Mouse (Mus musculus) forebrain, embryonic 14.5 days (tissue): ENCODE data around the gene Vwa2. TPM values are rescaled to one million over a fixed set of nuclear protein-coding genes. Genes with fewer than 3 reads are reported as not detected.
A peak's percentile ranks its signal among the peaks of the same experiment; 100 is the strongest.

Experiments used
- ATAC-seq: fragments of 200-750 bp; cut with Nextera tagmentation; 2 replicates; pipeline ENCODE4 v1.8.0; 2017; ENCODE audit warnings: mild to moderate bottlenecking, moderate library complexity
- DNase-seq: peaks from one replicate; pipeline ENCODE4 v3.0.0-alpha.2; 2015; ENCODE audit warnings: low spot score
- H3K27ac ChIP-seq: fragments of 300-500 bp; sonication (generic); 2 replicates; pipeline ENCODE4 v1.5.1; 2014; ENCODE audit warnings: low read depth, mild to moderate bottlenecking, control low read depth, low read length, moderate library complexity
- H3K27me3 ChIP-seq: fragments of 300-500 bp; sonication (generic); replicated peaks from 2 replicates; pipeline ENCODE4 v1.6.1; 2014; ENCODE audit warnings: low read length, control low read depth, mixed read lengths; ENCODE audit not compliant: control insufficient read depth, insufficient read depth
- H3K36me3 ChIP-seq: fragments of 300-500 bp; sonication (generic); 2 replicates; pipeline ENCODE4 v1.6.1; 2014; ENCODE audit warnings: low read length, control low read depth; ENCODE audit not compliant: control insufficient read depth, insufficient read depth
- H3K4me1 ChIP-seq: fragments of 300-500 bp; sonication (generic); 2 replicates; pipeline ENCODE4 v1.6.1; 2014; ENCODE audit warnings: antibody characterized with exemption, low read length, control low read depth; ENCODE audit not compliant: control insufficient read depth, insufficient read depth
- H3K4me2 ChIP-seq: fragments of 300-500 bp; sonication (generic); 2 replicates; pipeline ENCODE4 v1.6.1; 2014; ENCODE audit warnings: mild to moderate bottlenecking, control low read depth, low read length
- H3K4me3 ChIP-seq: fragments of 300-500 bp; sonication (generic); 2 replicates; pipeline ENCODE4 v1.5.1; 2014; ENCODE audit warnings: low read depth, low read length, control low read depth
- H3K9ac ChIP-seq: fragments of 300-500 bp; sonication (generic); 2 replicates; pipeline ENCODE4 v1.6.1; 2014; ENCODE audit warnings: mild to moderate bottlenecking, low read length, control low read depth, moderate library complexity
- H3K9me3 ChIP-seq: fragments of 300-500 bp; sonication (generic); replicated peaks from 2 replicates; pipeline ENCODE4 v1.6.1; 2016; ENCODE audit warnings: low read length, control low read depth, mixed read lengths; ENCODE audit not compliant: control insufficient read depth
- WGBS: fragments of 180-500 bp; shearing (Covaris S2); extraction: QIAGEN DNeasy Blood & Tissue Kit; methylation state at CpG from one replicate; pipeline ENCODE4 v1.1.7; 2014; 5-methylcytosine and 5-hydroxymethylcytosine counted together
- polyA plus RNA-seq: library from polyadenylated mRNA; unstranded; fragments of >200 nt; fragmentation: Nextera tagmentation; extraction: Ambion mirVana; gene quantifications from 2 replicates; pipeline ENCODE4 v1.2.1, GENCODE M21; 2014

The Vwa2 gene
- polyA plus RNA-seq, result 0.22 and 0.28 TPM in 2 replicates

DNA sequence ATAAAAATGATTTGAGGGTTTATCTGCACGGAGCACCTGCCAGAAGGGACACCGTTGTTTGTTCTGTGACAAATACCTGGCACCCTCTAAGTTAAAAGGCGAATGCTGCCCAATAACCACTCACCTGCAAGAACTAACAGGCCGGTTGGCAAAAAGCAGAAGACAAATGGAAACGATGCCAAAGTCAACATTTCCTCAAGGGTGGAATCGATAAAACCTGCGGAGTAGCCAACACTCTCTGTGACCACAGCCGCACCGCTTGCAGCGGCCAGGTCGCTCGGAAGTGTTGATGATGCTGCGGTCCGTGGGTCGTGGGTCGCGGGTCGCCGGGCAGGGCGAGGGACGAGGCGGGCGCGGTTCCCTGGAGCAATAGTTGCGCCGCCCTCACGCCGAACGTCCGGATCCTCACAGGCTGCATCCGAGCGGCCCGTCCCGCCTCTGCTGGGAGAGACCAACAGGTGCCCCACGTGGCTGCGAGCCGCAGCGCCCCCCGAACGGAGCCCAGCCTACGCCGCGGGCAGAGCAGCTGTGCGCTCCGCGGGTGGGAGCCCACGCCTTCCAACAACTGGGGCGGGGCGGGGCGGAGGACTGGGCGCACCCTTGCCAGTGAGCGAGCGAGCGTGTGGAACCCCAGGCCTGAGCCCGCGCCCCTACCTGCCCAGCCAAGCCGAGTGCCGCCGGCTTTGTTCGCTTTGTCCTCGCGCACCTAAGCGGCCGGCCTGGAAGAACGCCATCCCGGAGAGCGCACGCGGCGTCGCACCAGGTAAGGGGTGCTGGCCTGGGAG is at the start of gene Vwa2:
Gene Vwa2 (plus strand): TSS at position 434 of the 785 bp plus-strand sequence.
- Histone ChIP-seq H3K9ac (peak within 1 kb of the TSS; percentile 54; the same call in 1 of the 2 replicates), H3K36me3 (no peaks in the 10 kb centered on the region), H3K4me3 (peak within 1 kb of the TSS; percentile 49), H3K9me3 (no peaks in the 10 kb centered on the region), H3K27ac (no peak within 1 kb of the TSS), H3K4me1 (peaks cover 3% of the 10 kb centered on the region), H3K27me3 (peaks cover 35% of the 10 kb centered on the region), H3K4me2 (peak within 1 kb of the TSS; percentile 98)
- DNase-seq (peak; percentile 49), ATAC-seq (peak; percentile 44; the same call in 1 of the 2 replicates)
- WGBS, result 3% methylated on average over 58 of the region's 71 CpGs

DNA sequence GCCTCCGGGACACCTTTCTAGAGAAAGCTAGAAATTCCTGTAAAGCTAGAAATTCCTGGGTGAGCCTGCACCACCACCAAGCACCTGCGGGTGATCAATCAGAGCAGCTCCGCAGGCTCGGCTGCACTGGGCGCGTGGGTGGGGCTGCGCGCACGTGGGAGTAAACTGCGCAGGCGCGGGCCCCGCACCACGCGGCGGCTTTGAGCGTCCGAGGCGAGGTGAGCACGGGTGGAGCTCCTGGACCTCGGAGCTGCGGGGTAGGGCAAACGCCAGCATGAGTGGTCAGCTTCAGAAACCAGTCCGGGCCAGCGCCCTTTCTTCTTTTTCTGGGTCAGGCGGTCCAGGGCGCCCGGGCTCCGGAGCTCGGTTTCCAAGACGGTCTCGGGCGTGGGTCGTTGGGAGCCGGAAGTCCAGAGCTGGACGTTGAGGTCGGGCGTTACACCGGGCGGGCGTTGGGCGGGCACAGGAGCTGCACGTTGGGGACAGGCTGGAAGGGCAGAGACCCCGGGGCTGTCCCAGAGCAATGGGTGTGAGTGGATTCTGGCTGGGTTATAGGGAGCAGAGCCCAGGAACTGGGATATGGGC is 47.9 kb upstream of the Vwa2 start, which contains the start of gene Tdrd1:
Gene Tdrd1 (plus strand): TSS at position 163 of the 585 bp plus-strand sequence.
- Histone ChIP-seq H3K9me3 (no peaks in the 10 kb centered on the region), H3K4me1 (peaks cover under 1% of the 10 kb centered on the region; the same call in 1 of the 2 replicates), H3K27ac (no peak within 1 kb of the TSS), H3K4me3 (no peak within 1 kb of the TSS), H3K9ac (no peak within 1 kb of the TSS), H3K36me3 (no peaks in the 10 kb centered on the region), H3K4me2 (peak within 1 kb of the TSS; percentile 33), H3K27me3 (no peaks in the 10 kb centered on the region)
- ATAC-seq (no peak), DNase-seq (no peak)
- 77% methylated on average over 44 of the region's 44 CpGs for WGBS

GRCm38 (mm10) chr19:56828305-56828704 is 45.7 kb upstream of the Vwa2 start:
- H3K27ac ChIP-seq, result no peak overlapping the region
- H3K4me2 ChIP-seq, result no peak overlapping the region
- 85% methylated on average over 11 of the region's 11 CpGs for WGBS
- H3K4me1 ChIP-seq, result no peaks in the 10 kb centered on the region
- no peaks in the 10 kb centered on the region for H3K36me3 ChIP-seq
- H3K9ac ChIP-seq, result no peak overlapping the region
- no peak overlapping the region for H3K4me3 ChIP-seq
- H3K27me3 ChIP-seq, result no peaks in the 10 kb centered on the region
- ATAC-seq (no peak), DNase-seq (no peak)
- no peaks in the 10 kb centered on the region for H3K9me3 ChIP-seq

- Histone ChIP-seq H3K9ac (no peak overlapping the region), H3K4me2 (no peak overlapping the region), H3K4me3 (no peak overlapping the region), H3K4me1 (no peaks in the 10 kb centered on the region), H3K9me3 (no peaks in the 10 kb centered on the region), H3K27me3 (no peaks in the 10 kb centered on the region), H3K36me3 (no peaks in the 10 kb centered on the region), H3K27ac (no peak overlapping the region)
- ATAC-seq, result no peak
- 84% methylated on average over 9 of the region's 9 CpGs for WGBS
- no peak for DNase-seq
These were observed 44.8 kb upstream of the Vwa2 start for GRCm38 (mm10) chr19:56829267-56829666.

DNA sequence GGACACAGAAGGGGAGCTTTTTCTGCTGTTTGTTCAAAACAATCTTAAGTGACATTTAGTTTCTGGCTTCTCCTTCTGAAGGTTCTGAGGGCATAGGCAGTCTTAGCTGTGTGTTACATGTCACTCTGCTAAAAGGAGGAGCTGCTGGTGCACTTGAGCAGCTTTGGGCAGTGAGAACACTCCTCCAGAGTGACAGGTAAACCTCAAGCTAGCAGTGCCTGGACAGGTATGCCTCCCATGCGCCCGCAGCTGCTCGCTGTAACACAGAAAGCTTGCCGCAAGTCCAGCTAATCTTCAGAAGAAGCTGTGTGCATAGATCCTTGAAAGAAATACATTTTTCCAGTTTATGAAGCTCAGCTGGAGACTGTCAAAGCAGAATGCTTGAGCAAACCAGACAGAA is 43.9 kb upstream of the Vwa2 start:
- Histone ChIP-seq H3K27ac (no peak overlapping the region), H3K4me3 (no peak overlapping the region), H3K36me3 (no peaks in the 10 kb centered on the region), H3K4me1 (no peaks in the 10 kb centered on the region), H3K27me3 (no peaks in the 10 kb centered on the region), H3K9ac (no peak overlapping the region), H3K9me3 (no peaks in the 10 kb centered on the region), H3K4me2 (no peak overlapping the region)
- 93% methylated on average over 4 of the region's 4 CpGs for WGBS
- no peak for ATAC-seq
- DNase-seq, result no peak

DNA sequence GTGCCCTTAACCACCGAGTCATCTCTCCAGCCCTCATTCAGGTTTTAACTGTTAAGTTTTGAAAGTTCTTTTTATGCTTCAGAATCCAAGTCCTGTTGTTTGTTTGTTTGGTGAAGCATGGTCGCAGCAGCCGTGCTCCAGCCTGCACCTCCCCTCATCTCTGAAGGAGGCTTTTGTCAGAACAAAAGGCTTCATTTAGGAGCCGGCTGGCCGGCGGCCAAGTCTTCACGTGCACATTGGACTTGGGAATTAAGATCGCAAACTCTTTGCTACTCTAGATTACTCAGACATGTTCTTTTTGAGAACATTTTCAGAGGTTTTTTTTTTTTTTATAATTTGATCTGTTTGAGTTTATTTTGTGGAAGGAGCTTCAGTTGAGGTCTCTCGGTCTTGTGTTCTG is 38.7 kb upstream of the Vwa2 start:
- Histone ChIP-seq H3K27me3 (no peaks in the 10 kb centered on the region), H3K9me3 (no peaks in the 10 kb centered on the region), H3K36me3 (no peaks in the 10 kb centered on the region), H3K4me1 (no peaks in the 10 kb centered on the region), H3K4me2 (no peak overlapping the region), H3K9ac (no peak overlapping the region), H3K4me3 (no peak overlapping the region), H3K27ac (no peak overlapping the region)
- DNase-seq, result peak; percentile 85
- 10% methylated on average over 9 of the region's 9 CpGs for WGBS
- no peak for ATAC-seq

GRCm38 (mm10) chr19:56838942-56839706 is 34.9 kb upstream of the Vwa2 start:
- Histone ChIP-seq H3K4me2 (no peak overlapping the region), H3K4me3 (no peak overlapping the region), H3K27ac (no peak overlapping the region), H3K9me3 (no peaks in the 10 kb centered on the region), H3K27me3 (no peaks in the 10 kb centered on the region), H3K9ac (no peak overlapping the region), H3K36me3 (no peaks in the 10 kb centered on the region), H3K4me1 (no peaks in the 10 kb centered on the region)
- ATAC-seq (no peak), DNase-seq (no peak)
- 60% methylated on average over 17 of the region's 17 CpGs for WGBS

- Histone ChIP-seq H3K9ac (no peak overlapping the region), H3K4me1 (no peaks in the 10 kb centered on the region), H3K4me3 (no peak overlapping the region), H3K36me3 (no peaks in the 10 kb centered on the region), H3K27me3 (no peaks in the 10 kb centered on the region), H3K9me3 (no peaks in the 10 kb centered on the region), H3K27ac (no peak overlapping the region), H3K4me2 (no peak overlapping the region)
- DNase-seq (no peak), ATAC-seq (no peak)
- 85% methylated on average over 12 of the region's 12 CpGs for WGBS
These were observed 31.1 kb upstream of the Vwa2 start for GRCm38 (mm10) chr19:56842974-56843373.
